Mouse (Mus musculus) bone marrow macrophage, adult 2 months (primary cell): ENCODE data around the gene Chmp6.

Source experiments
- CTCF ChIP-seq: IDR thresholded peaks from 2 replicates; pipeline ENCODE4 v1.5.1; 2012; ENCODE audit warnings: low read depth, mild to moderate bottlenecking, low read length, moderate library complexity
- POLR2A ChIP-seq: IDR thresholded peaks from 2 replicates; pipeline ENCODE4 v1.6.1; 2012; ENCODE audit warnings: mild to moderate bottlenecking, low read depth, low read length, borderline replicate concordance

DNA sequence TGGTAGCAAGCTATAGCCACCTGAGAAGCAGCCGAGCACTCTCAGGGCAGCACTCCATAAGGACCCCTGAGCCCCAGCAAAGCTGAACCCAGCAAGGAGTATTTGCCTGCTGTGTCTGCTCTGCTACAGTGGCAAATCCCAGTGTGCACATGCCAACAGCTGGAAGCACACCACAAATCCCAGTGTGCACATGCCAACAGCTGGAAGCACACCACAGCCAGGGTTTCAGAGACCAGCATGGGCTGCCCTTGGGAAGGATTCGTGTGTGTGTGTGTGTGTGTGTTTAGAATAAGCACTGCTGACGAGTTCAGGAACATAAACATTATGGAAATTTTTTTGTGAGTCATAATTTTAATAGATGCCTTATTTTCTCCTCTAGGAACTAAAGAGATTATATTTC lies 45.1 kb upstream of the Chmp6 start:
- TF ChIP-seq POLR2A: no peak
- no peak for TF ChIP-seq CTCF
